Mouse (Mus musculus) heart, embryonic 13.5 days (tissue): ENCODE measurements around the gene Tshz2. TPM values are rescaled to one million over a fixed set of nuclear protein-coding genes. Genes with fewer than 3 reads are reported as not detected.
A peak's percentile ranks its signal among the peaks of the same experiment; 100 is the strongest.

Source experiments
- ATAC-seq: fragments of 200-750 bp; cut with Nextera tagmentation; 2 replicates; pipeline ENCODE4 v1.8.0; 2017; ENCODE audit warnings: moderate TSS enrichment; ENCODE audit not compliant: insufficient number of reproducible peaks, low FRiP score, low TSS enrichment; ENCODE audit errors: extremely low read depth
- H3K27ac ChIP-seq: fragments of 300-500 bp; sonication (generic); replicated peaks from 2 replicates; pipeline ENCODE4 v1.5.1; 2015; ENCODE audit warnings: moderate library complexity, mild to moderate bottlenecking, inconsistent platforms
- H3K27me3 ChIP-seq: fragments of 300-500 bp; sonication (generic); replicated peaks from 2 replicates; pipeline ENCODE4 v1.6.1; 2015; ENCODE audit warnings: mild to moderate bottlenecking, inconsistent platforms
- H3K36me3 ChIP-seq: fragments of 300-500 bp; sonication (generic); 2 replicates; pipeline ENCODE4 v1.6.1; 2015; ENCODE audit warnings: mild to moderate bottlenecking, inconsistent platforms
- H3K4me1 ChIP-seq: fragments of 300-500 bp; sonication (generic); 2 replicates; pipeline ENCODE4 v1.6.1; 2015; ENCODE audit warnings: inconsistent platforms
- H3K4me2 ChIP-seq: fragments of 300-500 bp; sonication (generic); 2 replicates; pipeline ENCODE4 v1.6.1; 2015; ENCODE audit warnings: inconsistent platforms, mild to moderate bottlenecking, moderate library complexity
- H3K4me3 ChIP-seq: fragments of 300-500 bp; sonication (generic); 2 replicates; pipeline ENCODE4 v1.5.1; 2015; ENCODE audit warnings: moderate library complexity, mild to moderate bottlenecking, inconsistent platforms
- H3K9ac ChIP-seq: fragments of 300-500 bp; sonication (generic); 2 replicates; pipeline ENCODE4 v1.6.1; 2015; ENCODE audit warnings: inconsistent platforms, mild to moderate bottlenecking, moderate library complexity
- H3K9me3 ChIP-seq: fragments of 300-500 bp; sonication (generic); 2 replicates; pipeline ENCODE4 v1.6.1; 2016; ENCODE audit warnings: inconsistent platforms
- WGBS: fragments of 180-500 bp; shearing (Covaris S2); methylation state at CpG from one replicate; pipeline ENCODE4 v1.1.7; 2015; ENCODE audit warnings: mixed read lengths; 5-methylcytosine and 5-hydroxymethylcytosine counted together
- polyA plus RNA-seq: library from polyadenylated mRNA; unstranded; fragments of >200 nt; fragmentation: Nextera tagmentation; extraction: Ambion mirVana; gene quantifications from 2 replicates; pipeline ENCODE4 v1.2.1, GENCODE M21; 2015

The Tshz2 gene
- polyA plus RNA-seq, 1 experiment from 2014 or later, result 4.1 TPM

DNA sequence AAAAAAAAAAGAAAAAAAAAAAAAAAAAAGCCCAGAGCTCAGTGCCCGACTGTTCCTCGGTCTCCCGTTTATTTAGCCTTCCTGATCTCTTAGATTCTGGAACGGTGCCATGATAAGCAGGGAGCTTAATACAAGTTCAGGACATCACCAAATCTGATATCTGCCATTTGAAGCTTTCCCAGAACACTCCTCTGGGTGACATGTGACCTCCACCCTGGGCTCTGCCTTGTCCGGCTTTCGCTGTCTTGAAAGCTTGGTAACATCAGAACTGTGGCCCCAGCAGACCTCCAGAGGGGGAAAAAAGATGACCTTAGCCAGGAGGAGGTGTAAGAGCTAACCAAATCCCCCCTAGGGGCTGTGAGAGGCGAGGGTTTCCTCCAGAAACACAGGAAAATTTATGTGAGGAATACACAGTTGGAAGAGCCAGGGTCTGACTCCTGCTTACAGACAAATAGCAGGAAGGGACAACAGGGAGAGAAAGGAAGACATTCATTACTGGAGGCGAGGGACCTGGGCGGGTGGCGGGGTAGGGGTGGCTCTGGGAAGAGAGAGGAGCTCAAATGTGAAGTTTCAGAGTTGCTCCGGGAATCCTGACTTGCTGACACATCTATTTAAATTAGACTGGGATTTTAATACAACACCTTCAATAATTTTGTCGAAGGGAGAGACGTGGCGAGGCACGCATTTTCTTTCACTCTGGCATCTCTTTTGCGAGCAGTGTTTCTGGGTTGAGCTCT is 363.9 kb downstream of the Tshz2 start:
- no peak overlapping the region for H3K27ac ChIP-seq
- H3K9ac ChIP-seq, result no peak overlapping the region
- 38% methylated on average over 16 of the region's 16 CpGs for WGBS
- peaks cover 9% of the 10 kb centered on the region; the same call in 1 of the 2 replicates for H3K27me3 ChIP-seq
- ATAC-seq, result no peak
- H3K4me1 ChIP-seq, result peaks cover 39% of the 10 kb centered on the region
- no peaks in the 10 kb centered on the region for H3K9me3 ChIP-seq
- H3K4me2 ChIP-seq, result peak overlapping the region; percentile 59
- H3K36me3 ChIP-seq, result no peaks in the 10 kb centered on the region
- H3K4me3 ChIP-seq, result no peak overlapping the region

DNA sequence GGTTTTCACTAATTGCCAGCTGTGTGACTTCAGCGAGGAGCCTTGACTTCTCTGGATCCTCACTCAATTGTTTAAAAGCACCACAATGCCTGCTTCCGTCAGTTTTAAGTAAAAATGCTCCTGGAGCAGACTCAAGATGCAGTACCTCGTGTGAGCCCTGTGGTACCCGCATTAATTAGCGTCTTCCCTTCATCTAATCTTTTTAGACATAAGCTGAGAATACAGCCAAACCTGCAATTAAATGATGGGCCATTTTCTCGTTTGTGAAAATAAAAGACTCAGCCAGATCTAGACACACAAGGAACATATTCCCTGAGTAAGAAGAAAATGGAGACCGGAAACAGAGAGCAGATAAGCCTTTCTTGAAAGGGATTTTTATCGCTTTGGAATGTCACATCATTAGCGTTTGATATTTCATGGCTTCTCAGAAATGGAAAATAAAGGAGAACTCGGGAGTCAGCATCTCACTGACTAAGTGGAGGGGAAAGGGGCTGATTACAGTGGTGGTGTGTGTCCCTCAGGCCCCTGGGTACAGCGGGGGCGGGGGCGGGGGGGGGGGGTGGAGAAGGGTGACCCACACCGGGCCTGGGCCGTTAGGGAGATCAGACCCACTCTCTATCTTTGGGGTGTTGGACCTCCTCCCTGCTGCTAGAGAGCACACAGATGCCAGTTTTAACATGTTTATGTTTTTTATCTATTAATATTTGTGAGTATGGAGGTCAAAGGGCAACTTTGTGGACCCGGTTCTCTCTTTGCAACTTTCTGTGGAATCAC is 364.6 kb downstream of the Tshz2 start:
- Histone ChIP-seq H3K9me3 (no peaks in the 10 kb centered on the region), H3K9ac (no peak overlapping the region), H3K4me3 (no peak overlapping the region), H3K4me1 (peaks cover 39% of the 10 kb centered on the region), H3K36me3 (no peaks in the 10 kb centered on the region), H3K4me2 (no peak overlapping the region), H3K27me3 (peaks cover 9% of the 10 kb centered on the region; the same call in 1 of the 2 replicates), H3K27ac (no peak overlapping the region)
- WGBS, result 51% methylated on average over 16 of the region's 16 CpGs
- no peak for ATAC-seq

GRCm38 (mm10) chr2:169998878-169999337 is 366.1 kb downstream of the Tshz2 start:
- Histone ChIP-seq H3K27me3 (peaks cover 9% of the 10 kb centered on the region; the same call in 1 of the 2 replicates), H3K9ac (no peak overlapping the region), H3K4me2 (no peak overlapping the region), H3K9me3 (no peaks in the 10 kb centered on the region), H3K4me1 (peaks cover 39% of the 10 kb centered on the region), H3K27ac (no peak overlapping the region), H3K4me3 (no peak overlapping the region), H3K36me3 (no peaks in the 10 kb centered on the region)
- ATAC-seq, result no peak
- WGBS, result 66% methylated on average over 11 of the region's 11 CpGs

- ATAC-seq, result no peak
- WGBS, result 67% methylated on average over 25 of the region's 25 CpGs
- no peaks in the 10 kb centered on the region for H3K9me3 ChIP-seq
- no peak overlapping the region for H3K4me3 ChIP-seq
- H3K27ac ChIP-seq, result no peak overlapping the region
- no peaks in the 10 kb centered on the region for H3K27me3 ChIP-seq
- no peaks in the 10 kb centered on the region for H3K36me3 ChIP-seq
- no peak overlapping the region for H3K4me2 ChIP-seq
- H3K4me1 ChIP-seq, result peaks cover 22% of the 10 kb centered on the region
- H3K9ac ChIP-seq, result no peak overlapping the region
Measured at GRCm38 (mm10) chr2:170002594-170003504, 370.0 kb downstream of the Tshz2 start.

DNA sequence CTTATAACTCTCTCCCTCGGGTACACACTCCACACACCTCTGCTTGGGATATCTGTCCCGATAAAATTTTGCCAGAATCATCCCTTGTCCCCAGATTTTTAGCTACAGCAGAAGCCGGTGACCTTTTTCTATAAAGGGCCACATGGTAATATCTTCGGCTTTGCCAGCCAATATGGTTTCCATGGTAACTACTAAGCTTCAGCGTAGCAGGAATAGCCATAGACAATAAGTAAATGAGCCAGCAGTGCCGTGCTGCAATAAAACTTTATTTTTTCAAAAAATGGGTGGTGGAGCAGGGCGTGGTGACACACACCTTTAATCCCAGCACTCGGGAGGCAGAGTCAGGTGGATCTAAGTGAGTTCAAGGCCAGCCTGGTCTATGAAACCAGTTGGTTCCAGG is 370.9 kb downstream of the Tshz2 start:
- H3K27me3 ChIP-seq, result no peaks in the 10 kb centered on the region
- H3K9ac ChIP-seq, result no peak overlapping the region
- no peak overlapping the region for H3K4me3 ChIP-seq
- H3K36me3 ChIP-seq, result no peaks in the 10 kb centered on the region
- 82% methylated on average over 8 of the region's 8 CpGs for WGBS
- no peak overlapping the region for H3K4me2 ChIP-seq
- peaks cover 16% of the 10 kb centered on the region for H3K4me1 ChIP-seq
- H3K27ac ChIP-seq, result no peak overlapping the region
- ATAC-seq, result no peak
- H3K9me3 ChIP-seq, result peaks cover 4% of the 10 kb centered on the region; the same call in 1 of the 2 replicates

DNA sequence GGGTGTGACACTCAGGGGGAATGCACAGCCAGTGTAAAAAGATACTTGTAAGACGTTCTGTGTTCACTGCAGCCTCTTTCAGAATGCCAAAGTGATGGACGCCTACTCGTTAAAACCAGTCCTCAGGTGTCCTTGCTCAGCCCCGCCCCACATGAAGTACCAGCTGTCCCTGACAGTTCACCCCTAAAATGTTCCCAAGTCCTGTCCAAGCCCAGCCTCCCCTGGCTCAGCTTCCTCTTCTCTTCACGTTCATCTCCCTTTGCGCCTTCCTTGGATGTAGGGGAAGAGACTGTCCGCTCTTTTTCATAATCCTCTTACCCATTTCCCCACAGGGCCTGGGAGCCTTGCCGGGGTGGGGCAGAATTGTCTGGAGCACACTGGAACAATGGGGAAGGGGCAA is 374.0 kb downstream of the Tshz2 start:
- no peak overlapping the region for H3K4me3 ChIP-seq
- peaks cover 4% of the 10 kb centered on the region; the same call in 1 of the 2 replicates for H3K9me3 ChIP-seq
- H3K36me3 ChIP-seq, result no peaks in the 10 kb centered on the region
- no peak overlapping the region for H3K4me2 ChIP-seq
- ATAC-seq, result no peak
- H3K4me1 ChIP-seq, result 0 out of 2 replicates have a peak, but pooled peaks cover 7% of the 10 kb centered on the region
- H3K27ac ChIP-seq, result no peak overlapping the region
- H3K9ac ChIP-seq, result no peak overlapping the region
- no peaks in the 10 kb centered on the region for H3K27me3 ChIP-seq
- 74% methylated on average over 8 of the region's 8 CpGs for WGBS

- H3K9ac ChIP-seq, result no peak overlapping the region
- H3K36me3 ChIP-seq, result no peaks in the 10 kb centered on the region
- H3K4me3 ChIP-seq, result no peak overlapping the region
- WGBS, result 73% methylated on average over 6 of the region's 6 CpGs
- 0 out of 2 replicates have a peak, but pooled peaks cover 7% of the 10 kb centered on the region for H3K4me1 ChIP-seq
- H3K27me3 ChIP-seq, result no peaks in the 10 kb centered on the region
- no peak for ATAC-seq
- peaks cover 4% of the 10 kb centered on the region; the same call in 1 of the 2 replicates for H3K9me3 ChIP-seq
- no peak overlapping the region for H3K4me2 ChIP-seq
- H3K27ac ChIP-seq, result no peak overlapping the region
Measured at GRCm38 (mm10) chr2:170007426-170007958, 374.7 kb downstream of the Tshz2 start.

- H3K9ac ChIP-seq, result no peak overlapping the region
- 66% methylated on average over 11 of the region's 11 CpGs for WGBS
- H3K4me2 ChIP-seq, result no peak overlapping the region
- H3K36me3 ChIP-seq, result no peaks in the 10 kb centered on the region
- 0 out of 2 replicates have a peak, but pooled peaks cover 7% of the 10 kb centered on the region for H3K4me1 ChIP-seq
- H3K9me3 ChIP-seq, result peaks cover 4% of the 10 kb centered on the region; the same call in 1 of the 2 replicates
- no peak overlapping the region for H3K4me3 ChIP-seq
- no peaks in the 10 kb centered on the region for H3K27me3 ChIP-seq
- no peak overlapping the region for H3K27ac ChIP-seq
- ATAC-seq, result no peak
Measured at GRCm38 (mm10) chr2:170009729-170010128, 376.9 kb downstream of the Tshz2 start.

- no peak overlapping the region for H3K4me3 ChIP-seq
- 0 out of 2 replicates have a peak, but pooled peaks cover 4% of the 10 kb centered on the region for H3K4me1 ChIP-seq
- no peak overlapping the region for H3K9ac ChIP-seq
- ATAC-seq, result no peak
- H3K4me2 ChIP-seq, result no peak overlapping the region
- no peaks in the 10 kb centered on the region for H3K27me3 ChIP-seq
- H3K36me3 ChIP-seq, result no peaks in the 10 kb centered on the region
- peaks cover 4% of the 10 kb centered on the region; the same call in 1 of the 2 replicates for H3K9me3 ChIP-seq
- H3K27ac ChIP-seq, result no peak overlapping the region
- 77% methylated on average over 8 of the region's 8 CpGs for WGBS
Measured at GRCm38 (mm10) chr2:170011858-170012257, 379.0 kb downstream of the Tshz2 start.

DNA sequence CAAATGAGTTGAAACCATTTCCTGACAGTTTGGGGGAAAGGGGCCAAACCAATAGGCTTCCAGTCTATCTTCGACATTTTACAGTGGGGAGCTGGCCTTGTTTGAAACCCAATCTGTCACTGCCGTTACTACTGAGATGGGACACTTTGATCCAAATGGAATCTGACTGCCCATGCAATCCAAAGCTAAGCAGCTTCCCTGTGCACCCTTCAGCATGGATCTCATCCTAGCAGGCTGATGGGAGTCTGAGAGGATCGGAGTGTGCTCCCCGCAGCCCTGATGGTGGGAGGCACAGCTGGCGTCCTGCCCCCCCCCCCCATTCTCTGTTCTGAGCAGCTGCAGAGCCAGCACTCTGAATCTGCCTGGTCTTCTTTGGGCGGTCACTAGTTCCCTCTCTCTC is 384.5 kb downstream of the Tshz2 start:
- Histone ChIP-seq H3K9me3 (no peaks in the 10 kb centered on the region), H3K4me1 (no peaks in the 10 kb centered on the region), H3K27me3 (no peaks in the 10 kb centered on the region), H3K4me3 (no peak overlapping the region), H3K9ac (no peak overlapping the region), H3K36me3 (no peaks in the 10 kb centered on the region), H3K27ac (no peak overlapping the region), H3K4me2 (no peak overlapping the region)
- no peak for ATAC-seq
- WGBS, result 51% methylated on average over 6 of the region's 6 CpGs
